Mouse (Mus musculus) G1E (cell line): ENCODE results near the gene Nkain4. TPM values are rescaled to one million over a fixed set of nuclear protein-coding genes. Genes with fewer than 3 reads are reported as not detected.

ENCODE experiments used
- ATAC-seq: 2 replicates; pipeline ENCODE4 v1.8.0; 2016; ENCODE audit warnings: mild to moderate bottlenecking; ENCODE audit not compliant: insufficient number of reproducible peaks, poor library complexity, low FRiP score, severe bottlenecking; ENCODE audit errors: extremely low read depth
- DNase-seq: peaks from one replicate; pipeline ENCODE4 v3.0.0; 2012; ENCODE audit warnings: low spot score
- H3K27me3 ChIP-seq: 2 replicates; pipeline ENCODE4 v1.6.1; 2012; ENCODE audit warnings: mild to moderate bottlenecking, low read length, inconsistent platforms; ENCODE audit not compliant: insufficient read depth
- H3K36me3 ChIP-seq: replicated peaks from 2 replicates; pipeline ENCODE3; 2012; ENCODE audit warnings: mild to moderate bottlenecking, inconsistent platforms
- H3K4me1 ChIP-seq: 2 replicates; pipeline ENCODE4 v1.6.1; 2012; ENCODE audit warnings: low read depth, low read length, inconsistent platforms, mixed read lengths; ENCODE audit not compliant: insufficient read depth
- H3K4me3 ChIP-seq: 2 replicates; pipeline ENCODE4 v1.5.1; 2012; ENCODE audit warnings: low read depth, mild to moderate bottlenecking, inconsistent platforms, low read length, moderate library complexity, mixed read lengths
- H3K9me3 ChIP-seq: replicated peaks from 2 replicates; pipeline ENCODE4 v1.6.1; 2012; ENCODE audit warnings: inconsistent platforms
- CTCF ChIP-seq: IDR thresholded peaks from 2 replicates; pipeline ENCODE4 v1.5.1; 2012; ENCODE audit warnings: low read depth, low read length, inconsistent platforms, mixed read lengths
- GATA1 ChIP-seq: IDR thresholded peaks from 2 replicates; pipeline ENCODE4 v1.6.1; 2012; ENCODE audit warnings: borderline replicate concordance, low read length, inconsistent platforms, mixed read lengths
- GATA2 ChIP-seq: IDR thresholded peaks from 2 replicates; pipeline ENCODE4 v1.6.1; 2012; ENCODE audit warnings: low read depth, low read length, inconsistent platforms, borderline replicate concordance
- POLR2AphosphoS5 ChIP-seq: IDR thresholded peaks from 2 replicates; pipeline ENCODE4 v1.6.1; 2012; ENCODE audit warnings: low read depth, low read length, inconsistent platforms; ENCODE audit not compliant: insufficient replicate concordance
- TAL1 ChIP-seq: conservative IDR thresholded peaks from 2 replicates; pipeline ENCODE4 v1.6.1; 2012; ENCODE audit warnings: low read depth, low read length, inconsistent platforms, mixed read lengths
- polyA plus RNA-seq: library from polyadenylated mRNA; stranded (reverse); fragments of >175 nt; gene quantifications from 2 replicates; pipeline ENCODE4 v1.2.3, GENCODE M21; 2012
- total RNA-seq, 2 experiments: library from RNA; stranded (forward) in 1 of 2; stranded (reverse) in 1 of 2; fragments of 200-1000 nt in 1 of 2; fragments of >200 nt in 1 of 2; fragmentation: Nextera tagmentation in 1 of 2; gene quantifications; 2 replicates each; pipeline ENCODE4 v1.2.3; 2014 to 2017

Nkain4 gene
- total and polyA plus RNA-seq, 3 experiments, result not detected

DNA sequence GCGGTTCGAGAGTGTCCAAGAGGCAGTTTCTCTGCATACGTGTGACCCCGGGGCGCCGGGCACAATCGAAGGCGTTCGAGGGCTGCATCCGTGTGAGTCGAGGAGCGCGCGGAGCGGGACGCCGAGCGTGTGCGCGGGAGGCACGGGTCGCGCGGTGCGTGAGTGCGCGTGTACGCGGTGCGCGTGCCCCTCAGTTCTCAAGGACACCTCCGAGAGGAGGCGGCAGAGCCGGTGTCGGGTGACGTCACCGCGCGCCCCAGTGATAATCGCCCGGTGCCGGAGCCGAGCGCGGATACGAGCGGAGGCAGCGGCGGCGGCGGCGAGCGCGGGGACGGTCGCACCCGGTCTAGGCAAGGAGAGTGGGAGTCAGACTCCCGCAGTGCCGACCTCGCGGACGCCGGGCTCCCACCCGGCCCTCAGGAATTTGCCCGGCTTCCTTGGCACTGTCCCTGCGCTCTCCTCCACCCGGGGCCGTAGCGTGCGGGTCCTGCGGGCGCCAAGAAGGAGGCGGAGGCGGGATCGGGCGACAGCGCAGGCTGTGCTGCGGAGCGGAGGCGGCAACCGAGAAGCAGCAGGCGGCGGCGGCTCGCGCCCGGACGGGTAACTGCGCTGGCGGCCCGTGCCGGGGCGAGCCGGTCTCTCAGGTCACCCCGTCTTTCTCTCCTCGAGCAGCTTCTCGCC is 61.5 kb downstream of the Nkain4 start:
- H3K4me3 ChIP-seq, result peak overlapping the region; percentile 18; the same call in 1 of the 2 replicates
- H3K27me3 ChIP-seq, result peaks cover 37% of the 10 kb centered on the region
- no peaks in the 10 kb centered on the region for H3K36me3 ChIP-seq
- TF ChIP-seq TAL1, result no peak
- TF ChIP-seq GATA2, result no peak
- no peak for TF ChIP-seq GATA1
- TF ChIP-seq CTCF, result no peak
- no peak for TF ChIP-seq POLR2AphosphoS5
- DNase-seq (no peak), ATAC-seq (no peak)
- H3K4me1 ChIP-seq, result no peaks in the 10 kb centered on the region
- peaks cover 46% of the 10 kb centered on the region for H3K9me3 ChIP-seq

- TF ChIP-seq GATA1 (no peak), GATA2 (no peak), TAL1 (no peak), POLR2AphosphoS5 (no peak), CTCF (no peak)
- peaks cover 33% of the 10 kb centered on the region for H3K27me3 ChIP-seq
Observed at GRCm38 (mm10) chr2:180891835-180892323, 62.6 kb downstream of the Nkain4 start.

GRCm38 (mm10) chr2:180891075-180891834 is 63.2 kb downstream of the Nkain4 start:
- H3K9me3 ChIP-seq, result peaks cover 46% of the 10 kb centered on the region
- H3K27me3 ChIP-seq, result peaks cover 31% of the 10 kb centered on the region; the same call in 1 of the 2 replicates
- DNase-seq, result no peak
- ATAC-seq, result no peak
- H3K36me3 ChIP-seq, result no peaks in the 10 kb centered on the region
- H3K4me1 ChIP-seq, result no peaks in the 10 kb centered on the region
- no peak overlapping the region for H3K4me3 ChIP-seq
- TF ChIP-seq GATA1 (no peak), POLR2AphosphoS5 (no peak), CTCF (no peak), TAL1 (no peak), GATA2 (no peak)

More at GRCm38 (mm10) chr2:180891835-180892323, 62.6 kb downstream of the Nkain4 start:
- H3K36me3 ChIP-seq, result no peaks in the 10 kb centered on the region
- H3K9me3 ChIP-seq, result peaks cover 46% of the 10 kb centered on the region
- DNase-seq, result no peak
- H3K4me3 ChIP-seq, result no peak overlapping the region
- ATAC-seq, result no peak
- no peaks in the 10 kb centered on the region for H3K4me1 ChIP-seq

GRCm38 (mm10) chr2:180890422-180891074 is 64.0 kb downstream of the Nkain4 start:
- Histone ChIP-seq H3K36me3 (no peaks in the 10 kb centered on the region), H3K4me1 (no peaks in the 10 kb centered on the region), H3K4me3 (no peak overlapping the region), H3K9me3 (peaks cover 46% of the 10 kb centered on the region), H3K27me3 (peaks cover 24% of the 10 kb centered on the region; the same call in 1 of the 2 replicates)
- no peak for TF ChIP-seq GATA2
- TF ChIP-seq GATA1, result no peak
- no peak for TF ChIP-seq TAL1
- no peak for TF ChIP-seq POLR2AphosphoS5
- TF ChIP-seq CTCF, result no peak
- no peak for ATAC-seq
- no peak for DNase-seq

DNA sequence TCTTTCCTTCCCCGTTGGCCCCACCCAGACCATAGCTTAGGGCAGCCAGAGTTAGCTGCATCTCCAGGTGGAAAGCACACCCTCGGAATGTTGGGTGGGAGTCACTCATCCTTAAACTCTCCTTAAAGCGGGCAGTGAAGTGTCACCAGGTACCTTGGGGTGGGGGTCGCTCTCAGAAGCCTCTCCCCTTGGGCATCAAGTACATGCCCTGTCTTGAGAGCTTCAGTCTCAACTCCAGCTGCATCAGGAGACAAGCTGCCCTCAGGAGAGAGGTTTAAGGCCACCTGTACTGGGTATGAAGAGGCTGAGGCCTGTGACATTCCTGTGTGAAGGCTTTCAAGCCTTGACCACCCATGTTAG is 64.6 kb downstream of the Nkain4 start:
- TF ChIP-seq GATA1 (no peak), GATA2 (no peak), TAL1 (no peak), POLR2AphosphoS5 (no peak), CTCF (no peak)

DNA sequence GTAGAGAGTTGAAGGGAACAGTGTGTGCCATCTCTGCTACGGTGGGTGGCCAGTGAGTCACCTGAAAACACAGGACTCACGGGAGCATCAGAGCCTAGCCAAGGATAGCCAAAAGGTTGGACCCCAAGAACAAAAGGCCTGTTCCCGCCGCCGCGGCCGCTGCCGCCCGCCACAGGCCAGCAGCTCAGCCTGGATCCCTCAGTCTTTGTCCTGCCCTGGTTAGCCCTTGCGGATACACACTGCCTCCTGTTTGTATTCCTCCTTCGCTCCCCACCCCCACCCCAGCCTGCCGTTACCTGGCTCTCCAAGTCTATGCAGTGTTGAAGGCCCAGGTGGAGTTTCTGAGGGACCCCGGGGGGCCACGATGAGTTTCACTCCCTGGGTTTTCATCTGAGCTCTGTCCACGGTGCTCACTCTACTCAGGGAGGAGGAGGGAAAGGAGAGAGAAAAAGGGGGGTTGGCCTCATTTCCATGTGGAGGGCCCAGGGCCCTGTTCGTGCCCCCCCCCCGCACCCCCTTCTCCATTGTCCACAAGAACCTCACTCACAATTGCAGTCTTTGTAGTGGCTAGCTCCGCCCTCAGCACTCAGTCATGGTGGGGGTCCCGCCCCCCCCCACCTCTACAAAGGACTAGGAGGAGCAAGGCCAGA is 65.1 kb downstream of the Nkain4 start:
- H3K4me3 ChIP-seq, result no peak overlapping the region
- peaks cover 23% of the 10 kb centered on the region; the same call in 1 of the 2 replicates for H3K27me3 ChIP-seq
- H3K36me3 ChIP-seq, result no peaks in the 10 kb centered on the region
- peaks cover 41% of the 10 kb centered on the region for H3K9me3 ChIP-seq
- DNase-seq (no peak), ATAC-seq (no peak)
- no peaks in the 10 kb centered on the region for H3K4me1 ChIP-seq
- TF ChIP-seq GATA1 (no peak), TAL1 (no peak), GATA2 (no peak), CTCF (no peak), POLR2AphosphoS5 (no peak)

More for the DNA sequence above, 64.6 kb downstream of the Nkain4 start:
- no peaks in the 10 kb centered on the region for H3K36me3 ChIP-seq
- peaks cover 23% of the 10 kb centered on the region; the same call in 1 of the 2 replicates for H3K27me3 ChIP-seq
- H3K4me3 ChIP-seq, result no peak overlapping the region
- DNase-seq (no peak), ATAC-seq (no peak)
- H3K9me3 ChIP-seq, result peaks cover 46% of the 10 kb centered on the region
- no peaks in the 10 kb centered on the region for H3K4me1 ChIP-seq
